Mouse (Mus musculus) intestine, postnatal 0 days (tissue): ENCODE data around the gene Maff. TPM values are rescaled to one million over a fixed set of nuclear protein-coding genes. Genes with fewer than 3 reads are reported as not detected.
A peak's percentile ranks its signal among the peaks of the same experiment; 100 is the strongest.

Source experiments
- ATAC-seq: fragments of 200-750 bp; cut with Nextera tagmentation; 2 replicates; pipeline ENCODE4 v1.8.0; 2017; ENCODE audit warnings: mild to moderate bottlenecking, moderate TSS enrichment, moderate library complexity
- H3K27ac ChIP-seq: fragments of 300-500 bp; sonication (generic); 2 replicates; pipeline ENCODE4 v1.5.1; 2014; ENCODE audit warnings: mild to moderate bottlenecking, low read depth, low read length, moderate library complexity
- H3K27me3 ChIP-seq: fragments of 300-500 bp; sonication (generic); replicated peaks from 2 replicates; pipeline ENCODE4 v1.6.1; 2014; ENCODE audit warnings: low read length, mixed read lengths; ENCODE audit not compliant: control insufficient read depth, insufficient read depth
- H3K36me3 ChIP-seq: fragments of 300-500 bp; sonication (generic); 2 replicates; pipeline ENCODE4 v1.6.1; 2014; ENCODE audit warnings: mild to moderate bottlenecking, moderate library complexity; ENCODE audit not compliant: control insufficient read depth, insufficient read depth
- H3K4me1 ChIP-seq: fragments of 300-500 bp; sonication (generic); replicated peaks from 2 replicates; pipeline ENCODE4 v1.6.1; 2014; ENCODE audit warnings: antibody characterized with exemption, low read length, mixed read lengths; ENCODE audit not compliant: control insufficient read depth, insufficient read depth
- H3K4me2 ChIP-seq: fragments of 300-500 bp; sonication (generic); replicated peaks from 2 replicates; pipeline ENCODE4 v1.6.1; 2014; ENCODE audit warnings: low read depth, mild to moderate bottlenecking, moderate library complexity
- H3K4me3 ChIP-seq: fragments of 300-500 bp; sonication (generic); 2 replicates; pipeline ENCODE4 v1.5.1; 2014; ENCODE audit warnings: low read depth, low read length
- H3K9ac ChIP-seq: fragments of 300-500 bp; sonication (generic); 2 replicates; pipeline ENCODE4 v1.6.1; 2014; ENCODE audit warnings: mild to moderate bottlenecking, low read depth, low read length
- H3K9me3 ChIP-seq: fragments of 300-500 bp; sonication (generic); 2 replicates; pipeline ENCODE4 v1.6.1; 2016; ENCODE audit warnings: mixed run types; ENCODE audit not compliant: control insufficient read depth
- CTCF ChIP-seq: sonication (generic); IDR thresholded peaks from 2 replicates; pipeline ENCODE4 v1.5.1; 2016; ENCODE audit warnings: low read depth, mild to moderate bottlenecking, control low read depth, antibody characterized with exemption, moderate library complexity
- WGBS: fragments of 180-500 bp; shearing (Covaris S2); extraction: QIAGEN DNeasy Blood & Tissue Kit; methylation state at CpG from one replicate; pipeline ENCODE4 v1.1.7; 2014; 5-methylcytosine and 5-hydroxymethylcytosine counted together
- polyA plus RNA-seq: library from polyadenylated mRNA; unstranded; fragments of >200 nt; fragmentation: Nextera tagmentation; extraction: Ambion mirVana; gene quantifications from 2 replicates; pipeline ENCODE4 v1.2.1, GENCODE M21; 2015

Gene Maff
- polyA plus RNA-seq, 1 experiment from 2014 or later = 6.6 TPM

DNA sequence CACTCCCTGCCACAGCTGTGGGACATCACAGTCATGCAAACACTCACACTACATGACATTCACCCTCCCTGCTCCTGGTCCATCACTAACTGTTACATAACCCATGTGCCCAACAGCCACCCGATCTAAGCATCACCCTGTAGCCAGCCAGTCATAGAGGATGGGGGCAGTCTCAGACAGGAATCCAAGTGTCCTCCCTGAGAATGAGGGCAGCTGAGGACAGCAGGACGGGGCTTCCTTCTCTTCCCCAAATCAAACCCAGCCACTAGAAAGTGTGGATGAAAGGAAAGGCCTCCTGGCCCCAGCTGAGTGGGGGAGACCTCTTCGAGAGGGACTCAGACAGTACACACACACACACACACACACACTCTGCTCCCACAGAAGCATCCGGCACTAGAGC lies 48.4 kb downstream of the Maff start:
- no peaks in the 10 kb centered on the region; the same call in 1 of the 2 replicates for H3K36me3 ChIP-seq
- 62% methylated on average over 4 of the region's 4 CpGs for WGBS
- H3K27ac ChIP-seq = no peak overlapping the region
- no peaks in the 10 kb centered on the region for H3K27me3 ChIP-seq
- no peak overlapping the region for H3K4me3 ChIP-seq
- TF ChIP-seq CTCF = no peak
- peaks cover 18% of the 10 kb centered on the region for H3K4me1 ChIP-seq
- H3K4me2 ChIP-seq = no peak overlapping the region
- peak overlapping the region; percentile 42 for H3K9ac ChIP-seq
- no peak for ATAC-seq
- no peaks in the 10 kb centered on the region for H3K9me3 ChIP-seq

DNA sequence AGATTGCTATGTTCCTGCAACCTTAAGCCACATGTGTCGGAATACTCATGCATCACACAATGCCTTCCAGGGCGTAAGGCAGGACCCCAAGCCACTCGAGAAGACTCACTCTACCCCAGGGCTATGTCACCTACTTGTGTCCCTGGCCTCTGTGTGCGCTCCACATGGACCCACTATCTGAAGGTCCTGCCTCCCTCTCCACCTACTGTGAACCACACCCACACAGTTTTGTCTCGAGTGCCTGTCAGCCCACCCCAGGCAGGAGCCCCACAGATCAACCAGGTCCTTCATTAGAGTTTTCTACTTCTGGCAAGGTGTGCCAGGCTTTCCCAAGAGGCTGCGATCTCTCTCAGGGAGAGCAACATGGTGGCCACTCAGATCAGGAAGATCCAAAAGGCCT lies 48.9 kb downstream of the Maff start:
- TF ChIP-seq CTCF = no peak
- no peak overlapping the region for H3K4me2 ChIP-seq
- no peak for ATAC-seq
- 61% methylated on average over 6 of the region's 6 CpGs for WGBS
- no peaks in the 10 kb centered on the region for H3K9me3 ChIP-seq
- no peak overlapping the region for H3K4me3 ChIP-seq
- H3K9ac ChIP-seq = peak overlapping the region; percentile 42
- H3K36me3 ChIP-seq = no peaks in the 10 kb centered on the region; the same call in 1 of the 2 replicates
- no peak overlapping the region for H3K27ac ChIP-seq
- 0 out of 2 replicates have a peak, but pooled peaks cover 14% of the 10 kb centered on the region for H3K4me1 ChIP-seq
- H3K27me3 ChIP-seq = no peaks in the 10 kb centered on the region

DNA sequence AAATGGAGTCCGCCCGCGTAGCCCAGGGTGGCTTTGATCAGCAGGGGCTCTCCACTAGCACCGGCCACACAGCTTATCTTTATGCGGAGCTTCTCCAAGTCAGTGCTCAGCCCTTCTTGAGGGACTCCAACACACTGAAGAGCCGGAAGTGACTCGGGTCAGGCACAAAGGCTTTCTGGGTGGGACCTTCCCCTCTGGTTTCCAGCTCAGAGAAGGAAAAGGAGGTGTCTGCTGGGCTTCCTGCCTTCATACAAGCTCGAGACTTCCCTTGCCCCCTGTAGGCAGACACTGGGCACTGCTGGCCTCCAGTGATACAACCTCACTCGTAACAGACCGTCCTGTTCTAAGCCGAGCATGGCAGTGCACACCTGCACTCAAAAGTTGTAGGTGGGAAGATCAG lies 50.3 kb downstream of the Maff start:
- no peaks in the 10 kb centered on the region; the same call in 1 of the 2 replicates for H3K36me3 ChIP-seq
- no peaks in the 10 kb centered on the region for H3K27me3 ChIP-seq
- no peak overlapping the region for H3K4me3 ChIP-seq
- no peak overlapping the region for H3K9ac ChIP-seq
- peak; percentile 74 for TF ChIP-seq CTCF
- H3K4me2 ChIP-seq = 0 out of 2 replicates have a peak overlapping the region, but pooled peaks have one; percentile 22
- 79% methylated on average over 11 of the region's 11 CpGs for WGBS
- ATAC-seq = no peak
- no peak overlapping the region for H3K27ac ChIP-seq
- H3K4me1 ChIP-seq = peaks cover 9% of the 10 kb centered on the region; the same call in 1 of the 2 replicates
- no peaks in the 10 kb centered on the region for H3K9me3 ChIP-seq

DNA sequence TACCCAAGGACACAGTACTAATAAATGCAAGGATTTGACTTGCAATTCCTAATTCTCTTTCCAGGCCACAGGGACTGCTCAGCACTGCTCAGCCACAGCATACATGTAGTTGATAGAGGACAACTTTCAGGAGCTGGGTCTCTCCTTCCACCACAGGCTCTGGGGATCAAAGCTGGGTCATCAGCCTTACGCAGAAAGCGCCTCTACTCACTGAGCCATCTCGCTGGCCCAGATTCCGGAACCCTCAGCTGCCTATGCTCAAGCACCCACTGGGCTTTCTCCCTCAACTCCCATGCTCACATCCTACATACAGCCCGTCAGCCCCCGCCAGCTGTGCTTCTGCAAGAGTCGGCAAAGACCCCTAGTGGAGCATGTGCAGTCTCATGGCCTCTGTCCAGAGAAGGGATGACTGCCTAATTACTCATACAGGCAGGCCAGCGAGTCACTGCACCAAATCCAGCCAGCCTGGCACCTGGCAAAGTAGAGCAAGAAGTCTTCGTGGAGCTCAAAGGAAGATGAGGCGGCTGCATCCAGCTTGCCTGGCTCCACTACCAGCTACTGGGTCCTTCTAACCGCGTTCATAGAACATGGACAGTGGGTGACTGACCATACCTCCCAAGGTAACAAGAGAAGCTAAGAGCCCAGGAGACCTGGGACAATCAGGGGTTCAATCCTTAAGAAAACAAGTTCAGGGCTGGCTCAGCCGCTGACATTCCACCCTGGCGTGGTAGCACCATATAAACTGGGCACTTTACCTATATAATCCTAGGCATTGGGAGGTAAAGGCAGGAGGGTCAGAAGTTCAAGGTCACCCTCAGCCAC lies 53.0 kb downstream of the Maff start:
- H3K4me1 ChIP-seq = peaks cover 5% of the 10 kb centered on the region; the same call in 1 of the 2 replicates
- H3K27ac ChIP-seq = no peak overlapping the region

DNA sequence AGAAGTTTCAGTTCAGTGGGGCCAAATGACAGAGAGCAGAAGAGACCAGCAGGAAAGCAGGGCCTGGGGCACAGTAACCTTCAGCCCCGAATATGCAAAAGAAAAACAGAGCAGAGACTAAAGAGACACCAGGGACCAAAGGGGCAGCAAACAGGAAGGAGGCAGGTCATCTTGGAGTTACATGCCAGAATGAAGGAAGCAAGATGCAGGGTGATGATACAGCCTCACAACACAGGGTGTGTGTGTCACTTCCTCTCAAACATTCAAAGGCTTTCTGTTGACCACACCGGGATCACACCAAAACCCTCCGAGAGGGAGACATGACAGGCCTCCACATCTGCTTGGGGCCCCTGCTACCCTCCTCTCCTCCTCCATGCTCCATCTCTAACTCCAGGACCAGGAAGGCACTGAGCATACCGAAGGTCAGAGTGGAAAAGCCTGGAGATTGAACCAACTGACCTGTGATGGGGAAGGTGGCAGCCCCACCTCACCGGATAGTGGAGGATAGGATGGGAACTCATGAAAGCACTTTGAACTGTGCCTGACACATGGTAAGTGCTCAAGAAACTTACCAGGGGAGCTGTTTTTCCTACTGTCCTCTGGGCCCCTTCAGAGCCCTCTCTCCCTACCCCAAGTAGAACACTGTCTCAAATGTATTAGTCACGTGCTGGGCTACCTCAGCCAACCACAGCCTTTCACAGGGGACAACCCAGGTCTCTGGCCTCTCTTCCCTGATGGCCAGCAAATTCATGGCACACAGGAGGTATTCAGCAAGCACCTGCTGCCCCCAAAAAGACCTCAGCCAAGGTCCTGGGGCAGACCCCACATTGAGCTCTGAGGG lies 53.9 kb downstream of the Maff start:
- ATAC-seq = no peak
- WGBS = 48% methylated on average over 6 of the region's 6 CpGs
- no peak for TF ChIP-seq CTCF

More for the DNA sequence above, 53.0 kb downstream of the Maff start:
- Histone ChIP-seq H3K9ac (no peak overlapping the region), H3K4me3 (no peak overlapping the region), H3K4me2 (no peak overlapping the region), H3K27me3 (no peaks in the 10 kb centered on the region), H3K9me3 (no peaks in the 10 kb centered on the region), H3K36me3 (no peaks in the 10 kb centered on the region)
- WGBS = 67% methylated on average over 14 of the region's 14 CpGs
- no peak for ATAC-seq
- TF ChIP-seq CTCF = peak; percentile 32

DNA sequence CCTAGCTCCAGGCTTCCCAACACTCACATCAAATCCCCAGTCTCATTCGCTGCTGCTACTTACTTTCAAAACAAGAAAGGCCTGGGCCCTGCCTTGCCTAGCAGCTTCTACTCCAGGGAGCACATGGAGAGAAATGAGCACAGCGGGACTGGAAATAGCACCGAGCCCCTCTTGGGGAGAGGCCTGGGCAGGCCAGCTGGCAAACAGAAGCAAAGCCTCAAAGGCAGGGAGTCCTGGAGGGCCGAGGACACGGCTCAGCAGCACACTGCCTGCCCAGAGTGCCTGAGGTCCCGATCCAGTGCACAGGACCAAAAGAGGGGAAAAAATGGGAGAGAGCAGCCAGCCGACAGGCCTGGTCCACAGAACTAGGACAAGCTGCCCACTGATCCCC lies 54.5 kb downstream of the Maff start:
- H3K9ac ChIP-seq = no peak overlapping the region
- peak overlapping the region; percentile 91 for H3K4me2 ChIP-seq
- WGBS = 58% methylated on average over 7 of the region's 7 CpGs
- no peaks in the 10 kb centered on the region for H3K36me3 ChIP-seq
- peak overlapping the region; percentile 46; the same call in 1 of the 2 replicates for H3K27ac ChIP-seq
- no peak for TF ChIP-seq CTCF
- H3K27me3 ChIP-seq = no peaks in the 10 kb centered on the region
- no peaks in the 10 kb centered on the region for H3K9me3 ChIP-seq
- no peak for ATAC-seq
- H3K4me3 ChIP-seq = no peak overlapping the region
- H3K4me1 ChIP-seq = peaks cover 5% of the 10 kb centered on the region; the same call in 1 of the 2 replicates

More for the DNA sequence above, 53.9 kb downstream of the Maff start:
- H3K4me3 ChIP-seq = no peak overlapping the region
- no peaks in the 10 kb centered on the region for H3K36me3 ChIP-seq
- H3K9ac ChIP-seq = no peak overlapping the region
- peaks cover 5% of the 10 kb centered on the region; the same call in 1 of the 2 replicates for H3K4me1 ChIP-seq
- H3K4me2 ChIP-seq = no peak overlapping the region
- H3K27me3 ChIP-seq = no peaks in the 10 kb centered on the region
- peak overlapping the region; percentile 46; the same call in 1 of the 2 replicates for H3K27ac ChIP-seq
- H3K9me3 ChIP-seq = no peaks in the 10 kb centered on the region
